Mouse (Mus musculus) embryonic stem cell, embryonic (primary cell): ENCODE measurements at regions not wholly inside any gene's neighbourhood (a gene's known extent, or its start where the extent isn't known, plus 50 kb on each side); places are given as distances from the start of the nearest gene placed in this dataset.

Experiments used
- CTCF ChIA-PET, 4 experiments: fragments of 300-600 bp in 2 of 4; fragments of 350-600 bp in 2 of 4; sonication (Branson Sonifier 250); formaldehyde crosslinking; loops; one replicate each; lab custom pipeline; 2022; ENCODE audit warnings: inconsistent platforms in 2 of 4; lab: Charles Lee
- POLR2A ChIA-PET, 4 experiments: fragments of 300-600 bp in 2 of 4; fragments of 350-600 bp in 2 of 4; sonication (Branson Sonifier 250); formaldehyde crosslinking; loops; one replicate each; lab custom pipeline; 2022; ENCODE audit warnings: antibody characterized with exemption in 4 of 4, inconsistent platforms in 1 of 4; lab: Charles Lee

DNA sequence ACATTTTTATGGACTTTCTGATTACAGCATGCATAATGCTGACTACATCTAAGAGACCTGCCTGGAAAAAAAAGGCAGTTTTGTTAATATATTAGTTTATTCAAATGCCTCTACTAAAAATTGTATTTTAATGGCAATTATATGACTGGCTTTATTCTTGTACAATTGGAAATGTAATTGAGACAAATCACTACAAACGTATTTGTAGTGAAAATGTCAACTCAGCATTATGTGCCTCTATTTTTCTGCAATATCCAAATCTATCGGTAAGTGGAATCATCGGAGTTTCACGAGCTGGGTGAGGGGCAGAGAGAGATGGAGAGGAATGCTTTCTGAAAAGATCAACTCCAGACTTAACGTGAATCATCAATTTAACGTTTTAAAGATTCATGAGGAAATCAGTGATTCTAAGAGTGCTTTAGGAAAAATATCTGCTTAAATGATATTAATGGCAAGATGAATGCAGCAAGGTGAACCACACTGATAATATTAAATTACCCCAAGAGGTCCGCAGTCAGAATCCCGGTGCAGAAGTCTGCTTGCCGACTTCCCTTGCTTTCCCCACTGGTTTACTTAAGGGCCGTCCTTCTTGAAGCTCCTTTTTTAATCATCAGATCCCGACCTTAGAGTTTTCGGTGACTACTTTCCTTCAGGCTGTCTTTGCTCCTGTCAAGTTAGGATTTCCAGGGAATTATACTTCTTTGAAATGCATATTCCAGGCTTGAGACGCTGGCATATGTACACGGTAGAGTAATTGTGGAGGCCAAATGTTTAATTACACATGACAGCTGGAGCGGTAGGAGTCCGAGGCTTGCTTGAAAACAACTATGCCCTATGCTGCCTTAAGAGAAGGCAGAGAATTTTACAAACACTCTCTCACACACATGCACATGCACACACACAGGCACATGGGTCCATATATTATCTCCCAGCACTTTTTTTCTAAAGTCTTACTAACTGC is 544.7 kb downstream of the Tmem182 start:
- ChIA-PET CTCF (no interaction called here), POLR2A (no interaction called here)

DNA sequence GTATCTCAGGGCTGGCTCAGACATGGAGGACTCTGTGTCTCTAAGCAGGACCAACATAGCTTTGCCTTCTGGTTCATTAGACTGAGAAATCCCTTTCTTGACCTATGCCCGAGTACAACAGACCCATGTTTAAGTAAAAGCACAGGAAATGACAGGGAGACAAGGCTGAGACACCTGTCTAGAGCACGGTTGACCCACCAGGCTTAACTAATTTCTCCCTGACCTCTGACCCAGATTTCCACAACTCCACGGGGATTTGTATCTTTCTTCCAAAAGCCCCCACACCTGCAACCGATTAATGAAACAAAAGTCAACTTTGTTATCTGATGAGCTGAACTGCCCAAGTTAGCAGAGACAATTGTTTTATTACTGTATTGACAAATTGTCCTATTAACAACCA is 553.7 kb downstream of the Tmem182 start:
- CTCF ChIA-PET = interaction anchor here in 1 of 4 experiments (0.9 kb wide), 1 partner anchor 28 kb away, joined by 3 read pairs; no protein-coding TSS in a partner anchor
- POLR2A ChIA-PET = interaction anchor here in 1 of 4 experiments (0.6 kb wide), 1 partner anchor 9 kb away, joined by 7 read pairs; no protein-coding TSS in a partner anchor

DNA sequence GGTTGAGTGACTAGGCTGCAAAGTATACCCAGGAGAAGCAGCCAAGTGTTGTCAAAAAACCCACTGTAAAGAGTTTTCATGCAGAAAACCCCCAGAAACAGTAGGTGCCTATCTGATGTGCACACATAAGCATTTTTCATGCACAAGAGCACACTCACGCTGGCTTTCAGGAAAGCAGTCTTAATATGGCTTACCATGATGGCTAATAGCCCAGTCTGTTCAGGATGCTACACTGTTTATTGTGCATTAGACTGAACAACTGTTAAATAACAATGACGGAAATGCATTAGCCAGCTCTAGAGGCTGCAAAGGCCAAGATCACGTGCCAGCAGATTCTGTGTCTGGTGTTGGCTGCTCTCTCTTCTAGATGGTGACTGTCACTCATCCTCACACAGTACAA is 556.1 kb downstream of the Tmem182 start:
- POLR2A ChIA-PET = no interaction called here
- CTCF ChIA-PET = no interaction called here

DNA sequence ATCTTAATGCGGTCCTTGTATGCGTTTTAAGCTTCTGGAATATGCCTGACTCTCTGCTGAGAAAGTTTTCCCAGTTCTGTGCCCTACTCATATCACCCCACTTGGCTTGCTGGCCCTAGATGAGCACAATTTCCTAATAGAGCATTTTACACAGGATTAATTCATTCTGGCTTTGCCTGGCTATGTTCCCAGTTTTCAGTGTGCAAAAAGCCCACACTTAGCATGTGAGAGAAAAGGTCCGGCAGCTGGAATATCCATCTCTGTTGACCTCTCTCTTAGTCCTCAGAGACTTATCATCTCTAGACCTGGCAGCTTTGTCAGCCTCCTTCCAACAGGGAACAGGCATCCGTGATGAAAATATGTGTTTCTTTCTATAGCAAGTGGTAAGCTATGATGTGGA is 574.6 kb downstream of the Tmem182 start:
- CTCF ChIA-PET = no interaction called here
- POLR2A ChIA-PET = interaction anchor here in 2 of 4 experiments (0.5 to 0.6 kb wide), 2 partner anchors 47 to 108 kb away, joined by 3 to 8 read pairs; no protein-coding TSS in a partner anchor

DNA sequence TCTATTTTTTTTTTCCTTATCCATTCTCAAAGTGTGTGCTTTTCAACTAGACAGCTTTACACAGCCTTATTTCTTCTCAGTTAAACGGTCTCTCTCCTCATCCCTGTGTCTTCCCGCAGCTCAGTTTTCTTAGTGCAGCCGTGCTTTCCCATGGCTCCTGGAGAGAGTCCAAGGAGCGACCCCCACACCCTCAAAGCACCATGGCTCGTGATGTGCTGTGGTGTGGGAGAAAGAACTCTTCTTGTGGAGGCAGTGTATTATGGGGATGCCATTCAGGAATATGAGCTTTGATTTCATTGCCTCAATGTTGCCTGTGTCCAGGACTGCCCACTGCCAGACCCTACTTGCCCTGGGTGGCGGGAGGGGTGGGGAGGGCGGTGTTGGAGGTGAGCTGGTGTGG is 576.1 kb downstream of the Tmem182 start:
- ChIA-PET POLR2A (no interaction called here), CTCF (no interaction called here)

DNA sequence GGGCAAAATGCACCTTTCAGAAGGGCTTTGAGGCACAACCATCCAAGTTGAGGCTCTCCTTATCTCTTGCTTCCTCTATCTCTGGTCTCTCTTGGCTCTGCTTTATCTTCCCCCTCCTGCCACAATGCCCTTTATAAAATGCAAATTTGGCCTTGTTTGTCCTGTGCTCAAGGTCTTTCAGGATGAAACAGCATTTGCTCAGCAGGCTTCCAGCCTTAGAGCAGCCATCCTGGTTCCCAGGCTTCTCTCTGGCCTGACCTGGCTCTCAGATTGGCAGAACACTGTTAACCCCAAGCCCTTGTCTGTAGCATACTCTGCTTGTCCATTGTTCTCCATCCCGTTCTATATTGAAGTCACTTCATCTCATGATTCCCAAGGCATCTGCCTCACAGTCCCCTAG is 579.3 kb downstream of the Tmem182 start:
- CTCF ChIA-PET = no interaction called here
- POLR2A ChIA-PET = no interaction called here

DNA sequence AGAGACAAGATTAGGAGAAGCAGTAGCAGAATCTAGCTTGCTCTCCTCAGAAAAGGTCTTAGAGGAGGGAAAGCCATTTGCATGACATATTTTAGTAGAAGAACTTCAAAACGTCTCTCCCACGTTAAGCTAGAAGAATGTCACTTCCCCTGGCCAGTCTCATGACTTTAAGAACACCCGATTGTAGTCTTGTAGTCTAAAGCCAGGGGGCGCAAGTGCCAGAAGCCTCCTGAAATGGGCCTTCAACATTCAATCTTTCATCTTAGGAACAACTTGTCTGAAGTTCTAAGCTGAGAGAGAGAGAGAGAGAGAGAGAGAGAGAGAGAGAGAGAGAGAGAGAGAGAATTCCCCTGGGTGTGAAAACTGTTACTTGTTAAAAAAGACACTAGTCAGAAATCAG is 581.0 kb downstream of the Tmem182 start:
- ChIA-PET CTCF (interaction anchor here (0.6 to 0.9 kb wide), 9 partner anchors 10 to 1766 kb away, joined by 3 to 11 read pairs (median 3); no protein-coding TSS in a partner anchor), POLR2A (no interaction called here)

DNA sequence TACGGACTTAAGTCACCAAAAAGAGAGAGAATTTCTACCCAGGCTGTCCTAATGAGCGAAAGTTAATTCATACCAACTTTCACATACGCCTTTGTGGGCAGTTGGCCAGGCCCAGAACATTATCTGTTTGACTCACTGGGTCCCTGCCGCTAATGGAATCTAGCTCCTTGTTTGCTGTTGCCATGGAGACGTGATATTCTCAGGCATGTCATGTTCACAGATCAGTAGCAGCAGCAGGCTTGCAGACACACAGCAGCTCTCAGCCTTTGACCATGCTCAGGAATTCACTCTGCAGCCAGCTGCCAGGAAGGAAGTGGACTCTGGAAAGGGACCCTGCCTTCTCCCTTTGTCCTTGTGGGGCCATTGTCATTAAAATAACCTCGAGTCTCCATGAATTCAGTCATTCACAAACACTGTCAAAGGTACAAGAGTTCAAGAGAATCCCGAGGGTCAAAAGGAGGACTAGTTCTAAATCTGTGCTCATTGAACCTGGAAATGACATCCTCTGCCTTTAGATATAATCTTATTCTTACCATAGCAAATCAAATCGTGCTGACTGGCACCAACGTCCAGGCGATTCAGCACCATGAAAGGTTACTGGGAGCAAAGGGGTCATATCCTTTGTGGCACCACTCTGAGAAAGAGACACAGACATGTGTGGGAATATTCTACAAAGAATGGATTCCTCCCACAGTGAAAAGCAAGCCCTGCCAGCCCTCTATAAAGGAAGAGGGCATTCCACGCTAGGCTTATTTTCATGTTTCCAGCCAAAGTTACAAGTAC is 584.9 kb downstream of the Tmem182 start:
- CTCF ChIA-PET = no interaction called here

DNA sequence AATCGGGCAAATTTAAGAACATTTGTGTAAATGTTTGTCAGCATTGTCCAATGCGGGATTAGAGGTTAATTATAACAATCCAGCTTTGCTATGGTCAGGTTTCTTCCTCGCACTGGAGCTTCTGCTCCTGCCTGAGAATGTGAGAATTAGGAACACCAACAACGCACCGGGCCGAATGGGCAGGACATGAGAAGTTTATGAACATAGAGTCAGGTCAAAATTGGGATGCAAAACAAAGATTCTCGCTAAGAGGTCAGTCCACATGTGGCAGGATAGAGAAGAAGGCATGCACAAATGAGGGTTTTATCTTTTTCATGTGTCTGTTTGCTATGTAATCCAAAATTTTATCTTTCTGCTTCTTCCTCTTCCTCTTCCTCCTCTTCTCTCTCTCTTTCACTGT is 585.7 kb downstream of the Tmem182 start:
- ChIA-PET POLR2A (no interaction called here), CTCF (no interaction called here)

More for the DNA sequence above, 584.9 kb downstream of the Tmem182 start:
- POLR2A ChIA-PET = no interaction called here

DNA sequence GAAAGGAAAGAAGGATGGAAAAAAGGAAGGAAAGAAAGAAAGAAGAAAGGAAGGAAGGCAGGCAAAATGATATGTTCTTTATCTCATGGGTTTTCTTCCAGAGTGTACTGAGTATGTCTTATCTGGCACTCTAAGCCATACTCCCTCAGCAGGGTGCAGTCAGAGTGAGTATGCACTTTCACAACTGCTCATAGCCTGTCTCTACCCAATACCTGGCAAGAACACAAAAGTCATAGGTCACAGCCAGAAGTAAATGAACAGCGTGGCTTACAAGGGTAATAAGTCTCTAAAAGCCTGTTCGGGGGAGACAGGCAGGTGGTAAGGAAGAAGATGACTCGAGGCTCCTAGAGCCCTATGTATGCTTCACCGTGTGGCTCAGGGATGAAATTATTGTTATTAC is 587.9 kb downstream of the Tmem182 start:
- POLR2A ChIA-PET = interaction anchor here in 1 of 4 experiments (0.7 kb wide), 1 partner anchor 138 kb away, joined by 3 read pairs; no protein-coding TSS in a partner anchor
- CTCF ChIA-PET = no interaction called here

DNA sequence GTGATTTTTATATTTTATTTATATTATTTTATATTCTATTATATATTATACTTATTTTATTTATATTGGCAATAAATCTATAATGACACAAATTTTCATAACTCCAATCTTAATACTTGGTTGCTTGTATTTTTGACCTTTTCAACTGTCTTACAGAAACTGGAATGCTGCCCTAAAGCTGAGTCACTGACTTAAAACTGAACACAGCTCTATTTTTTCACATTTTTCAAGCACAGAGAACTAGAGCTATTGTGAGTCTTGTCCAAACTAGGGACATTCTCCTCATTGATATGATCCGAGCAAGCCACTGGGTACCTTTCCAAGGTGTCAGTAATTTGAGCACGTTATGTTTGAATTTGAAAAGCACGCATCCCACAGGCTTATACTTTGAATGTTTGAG is 589.7 kb downstream of the Tmem182 start:
- ChIA-PET CTCF (no interaction called here), POLR2A (no interaction called here)

DNA sequence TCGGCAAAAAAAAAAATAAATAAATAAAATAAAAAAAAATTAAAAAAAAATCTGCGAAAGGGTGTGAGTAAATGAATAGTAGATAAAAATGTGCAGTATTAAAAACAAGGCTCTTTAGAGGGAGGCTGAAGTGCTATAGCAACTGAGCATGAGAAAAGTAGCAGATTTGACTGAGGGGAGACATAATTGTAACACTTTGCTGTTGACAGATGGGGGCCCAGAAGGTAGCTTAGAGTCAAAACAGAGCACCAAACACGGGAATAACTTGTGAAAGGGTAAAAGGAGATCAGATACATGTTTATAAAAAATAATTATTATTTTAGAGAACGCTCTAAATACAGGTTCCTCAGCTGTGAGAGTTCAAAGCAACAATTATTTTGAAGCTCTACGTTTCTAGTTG is 605.1 kb downstream of the Tmem182 start:
- POLR2A ChIA-PET = interaction anchor here in 1 of 4 experiments (0.5 kb wide), 1 partner anchor 17 kb away, joined by 3 read pairs; no protein-coding TSS in a partner anchor
- CTCF ChIA-PET = no interaction called here

DNA sequence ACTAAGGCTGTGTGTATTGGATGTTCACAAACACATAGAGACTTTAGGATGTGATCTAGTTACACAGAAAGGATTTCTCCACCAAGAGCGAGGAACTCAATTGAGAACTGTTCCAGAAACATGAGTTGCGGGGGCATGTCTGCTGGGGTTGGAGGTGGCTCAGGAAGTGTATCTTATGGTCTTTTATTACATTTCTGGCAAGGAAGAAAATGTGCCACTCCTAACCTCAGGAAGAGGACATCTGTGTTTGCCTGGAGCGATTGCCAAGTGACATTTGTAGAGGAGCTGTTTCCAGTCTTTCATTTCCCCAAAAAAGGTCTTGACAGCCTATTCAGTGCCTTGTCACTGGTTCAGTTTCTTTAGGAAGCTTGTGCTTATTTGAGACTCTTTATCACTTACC is 606.2 kb downstream of the Tmem182 start:
- ChIA-PET CTCF (no interaction called here), POLR2A (no interaction called here)

DNA sequence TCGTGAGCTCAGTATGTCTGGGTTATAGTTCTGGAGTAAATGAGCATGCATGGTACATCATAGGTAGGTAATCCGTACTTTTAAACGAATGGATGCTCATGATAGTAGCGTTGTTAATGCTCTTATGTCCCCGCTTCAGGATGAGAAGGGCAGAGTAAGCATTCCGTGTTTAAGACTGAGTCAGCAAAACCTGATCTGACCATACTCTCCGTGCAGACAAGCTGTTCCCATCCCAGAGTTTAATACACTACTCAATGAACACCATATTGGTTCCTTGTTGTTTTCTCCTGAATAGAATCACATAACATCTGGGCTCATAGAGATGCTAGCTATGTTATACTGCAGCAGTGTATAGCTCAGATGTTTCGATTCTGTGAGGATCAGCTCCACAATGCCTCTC is 606.7 kb downstream of the Tmem182 start:
- CTCF ChIA-PET = no interaction called here
- POLR2A ChIA-PET = no interaction called here

DNA sequence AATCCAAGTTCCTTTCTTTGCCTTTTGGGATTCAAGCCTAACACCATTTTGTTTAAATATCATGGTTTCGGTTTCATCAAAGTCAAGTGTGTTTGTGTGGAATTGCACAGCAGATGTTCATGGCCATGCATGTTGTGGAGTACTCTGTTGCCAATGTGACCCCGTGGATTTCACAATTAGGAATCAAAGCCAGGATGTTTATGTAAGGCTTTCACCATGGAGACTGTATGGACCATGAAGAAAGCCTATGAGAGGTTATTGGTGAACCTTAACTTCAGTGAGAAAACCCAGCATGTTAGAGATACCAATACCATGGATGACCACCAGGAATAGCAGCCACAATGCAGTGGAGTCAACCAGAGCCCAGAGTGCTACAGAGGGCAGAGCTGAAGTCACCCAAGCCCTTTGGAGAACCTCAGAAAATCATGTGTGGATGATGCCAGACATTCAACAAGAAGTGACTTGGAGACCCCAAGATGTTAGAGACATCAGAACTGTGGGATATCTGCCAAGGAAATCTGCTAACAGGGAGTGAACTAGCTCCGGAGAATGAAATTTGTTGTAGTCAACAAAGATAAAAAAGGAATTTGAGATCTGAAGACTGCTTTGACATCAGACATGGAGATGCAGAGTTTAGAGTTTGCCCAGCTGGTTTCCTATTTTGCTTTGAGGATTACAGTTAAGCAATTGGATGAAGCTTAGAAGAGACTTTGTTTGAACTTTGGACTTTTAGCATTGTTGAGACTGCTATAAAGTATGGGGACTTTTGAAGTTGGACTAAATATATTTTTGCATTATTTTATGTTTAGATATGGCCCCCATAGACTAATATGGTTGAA is 615.3 kb downstream of the Tmem182 start:
- CTCF ChIA-PET = no interaction called here
- POLR2A ChIA-PET = no interaction called here

DNA sequence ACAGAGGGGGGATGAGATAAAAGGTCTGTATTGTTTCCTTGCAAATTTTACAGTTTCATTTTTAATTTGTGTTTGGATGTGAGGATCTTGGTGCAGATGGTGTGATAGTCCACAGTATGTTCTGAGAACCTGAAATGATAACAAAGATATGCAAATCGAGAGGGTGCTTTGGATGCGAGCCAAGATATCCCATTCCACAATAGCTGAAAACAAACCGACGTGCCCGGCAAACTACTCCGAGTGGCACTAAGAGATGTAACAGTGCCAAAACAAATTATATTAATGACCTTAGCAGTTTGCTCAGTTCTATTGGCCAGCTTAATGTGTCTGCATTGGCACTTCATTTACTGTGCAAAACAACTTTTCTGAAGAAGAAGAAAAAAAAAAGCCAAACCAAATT is 622.5 kb downstream of the Tmem182 start:
- POLR2A ChIA-PET = interaction anchor here in 1 of 4 experiments (0.7 kb wide), 2 partner anchors 336 to 1460 kb away, joined by 3 to 10 read pairs; no protein-coding TSS in a partner anchor
- CTCF ChIA-PET = no interaction called here

DNA sequence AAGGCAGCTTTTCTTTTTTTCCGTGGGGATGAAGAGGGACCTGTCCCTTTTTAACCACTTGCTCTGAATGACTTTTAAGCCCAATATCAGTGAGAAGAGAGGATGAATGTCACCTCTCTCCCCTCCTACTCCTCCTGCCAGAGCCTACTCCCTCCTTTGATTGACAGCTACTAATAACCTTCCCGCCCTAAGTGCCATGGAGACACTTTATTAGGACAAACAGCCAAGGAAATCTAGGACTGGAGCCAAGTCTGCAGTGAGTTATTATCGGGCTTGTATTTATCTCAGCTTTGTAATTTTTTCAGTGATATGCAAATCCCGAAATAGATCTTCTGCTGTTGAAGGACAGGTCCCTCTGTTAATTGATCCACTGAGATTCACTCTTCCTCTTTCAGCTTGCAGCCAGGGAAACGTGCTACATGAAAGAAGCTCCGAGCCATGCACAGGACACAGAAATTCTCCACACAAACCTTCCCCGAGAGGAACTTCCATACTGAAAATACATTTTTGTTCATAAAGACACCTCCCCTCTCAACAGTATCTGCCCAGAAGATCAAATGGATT is 625.8 kb downstream of the Tmem182 start:
- CTCF ChIA-PET = no interaction called here
- POLR2A ChIA-PET = no interaction called here

DNA sequence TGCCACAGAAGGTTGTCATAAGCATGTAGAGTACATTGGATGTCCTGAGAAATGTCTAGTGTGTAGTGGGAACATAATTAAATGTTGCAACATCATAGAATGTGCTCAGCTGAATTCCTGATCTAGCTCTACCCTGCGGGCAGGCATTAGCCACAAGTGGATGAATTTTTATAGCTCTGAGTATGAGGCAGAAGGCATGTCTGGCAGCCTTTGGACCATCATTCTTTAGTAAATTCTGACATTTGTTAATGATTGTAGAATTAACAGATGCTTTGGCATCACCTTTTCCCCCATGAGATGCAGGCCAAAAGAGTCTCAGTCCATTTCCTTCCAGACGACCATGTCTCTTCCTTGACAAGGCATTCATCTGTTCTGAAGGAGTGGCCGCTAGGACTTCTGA is 630.0 kb downstream of the Tmem182 start:
- ChIA-PET POLR2A (interaction anchor here in 1 of 4 experiments (0.6 kb wide), 1 partner anchor 998 kb away, joined by 3 read pairs; no protein-coding TSS in a partner anchor), CTCF (interaction anchor here in 1 of 4 experiments (0.5 kb wide), 1 partner anchor 133 kb away, joined by 4 read pairs; no protein-coding TSS in a partner anchor)

DNA sequence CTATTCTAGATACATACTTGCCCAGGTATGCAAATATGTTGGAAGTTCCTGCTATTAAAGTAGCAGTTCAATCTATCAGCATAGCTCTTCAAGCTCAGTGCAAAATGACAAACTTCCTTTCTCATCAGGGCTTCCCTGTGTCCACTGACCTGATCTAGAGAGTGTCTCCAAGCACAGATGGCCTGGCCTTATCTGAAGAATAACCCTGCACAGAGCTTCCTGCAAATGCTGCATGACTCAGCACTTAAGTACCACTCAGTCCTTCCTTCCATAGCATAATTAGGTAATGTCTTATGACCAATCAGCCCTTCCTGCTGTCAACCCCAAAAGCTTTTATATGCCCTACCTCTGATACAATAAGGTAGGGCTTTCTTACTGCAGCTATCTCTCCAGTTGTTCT is 644.6 kb downstream of the Tmem182 start:
- CTCF ChIA-PET = no interaction called here
- POLR2A ChIA-PET = no interaction called here
